Mouse (Mus musculus) erythroblast, embryonic 14.5 days (primary cell): ENCODE measurements at regions not wholly inside any gene's neighbourhood (a gene's known extent, or its start where the extent isn't known, plus 50 kb on each side); places are given as distances from the start of the nearest gene placed in this dataset.

ENCODE experiments used
- H3K27me3 ChIP-seq: 2 replicates; pipeline ENCODE4 v1.6.1; 2012; ENCODE audit warnings: inconsistent platforms; ENCODE audit not compliant: control insufficient read depth
- H3K36me3 ChIP-seq: 2 replicates; pipeline ENCODE4 v1.6.1; 2012; ENCODE audit warnings: mild to moderate bottlenecking, inconsistent platforms; ENCODE audit not compliant: control insufficient read depth
- H3K4me1 ChIP-seq: 2 replicates; pipeline ENCODE4 v1.6.1; 2012; ENCODE audit warnings: inconsistent platforms; ENCODE audit not compliant: control insufficient read depth
- H3K4me3 ChIP-seq: replicated peaks from 2 replicates; pipeline ENCODE3; 2012; ENCODE audit warnings: moderate library complexity, mild to moderate bottlenecking, inconsistent platforms
- H3K9me3 ChIP-seq: 2 replicates; pipeline ENCODE4 v1.6.1; 2012; ENCODE audit warnings: low read length, inconsistent platforms, mixed read lengths; ENCODE audit not compliant: control insufficient read depth
- GATA1 ChIP-seq: IDR thresholded peaks from 2 replicates; pipeline ENCODE4 v1.6.1; 2012; ENCODE audit warnings: low read length, inconsistent platforms, mixed read lengths
- TAL1 ChIP-seq: IDR thresholded peaks from 3 replicates; pipeline ENCODE4 v1.6.1; 2012; ENCODE audit warnings: low read length, inconsistent platforms, mixed read lengths

DNA sequence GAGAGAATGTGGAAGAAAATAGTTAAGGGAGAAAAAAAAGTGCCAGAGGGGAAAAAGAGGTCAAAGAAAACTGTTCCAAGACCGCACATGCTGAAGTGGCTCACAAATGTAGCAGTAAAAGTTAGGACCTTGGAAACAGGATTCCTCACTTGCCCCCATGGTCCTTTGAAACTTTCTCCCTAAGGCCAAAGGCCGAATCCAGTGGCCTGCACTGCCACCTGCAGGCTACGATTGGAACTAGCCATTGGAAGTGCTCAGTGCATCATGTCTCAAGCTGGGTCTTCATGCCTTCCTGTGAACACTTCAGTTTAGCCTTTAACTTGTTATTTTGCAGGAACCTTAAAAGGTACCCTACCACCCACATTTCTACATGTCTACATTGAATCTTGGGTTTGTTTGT, 56.3 kb upstream of the Mctp2 start:
- Histone ChIP-seq H3K4me1 (no peaks in the 10 kb centered on the region), H3K27me3 (no peaks in the 10 kb centered on the region), H3K36me3 (no peaks in the 10 kb centered on the region), H3K9me3 (no peaks in the 10 kb centered on the region), H3K4me3 (no peak overlapping the region)
- TF ChIP-seq GATA1: no peak
- TF ChIP-seq TAL1: no peak

DNA sequence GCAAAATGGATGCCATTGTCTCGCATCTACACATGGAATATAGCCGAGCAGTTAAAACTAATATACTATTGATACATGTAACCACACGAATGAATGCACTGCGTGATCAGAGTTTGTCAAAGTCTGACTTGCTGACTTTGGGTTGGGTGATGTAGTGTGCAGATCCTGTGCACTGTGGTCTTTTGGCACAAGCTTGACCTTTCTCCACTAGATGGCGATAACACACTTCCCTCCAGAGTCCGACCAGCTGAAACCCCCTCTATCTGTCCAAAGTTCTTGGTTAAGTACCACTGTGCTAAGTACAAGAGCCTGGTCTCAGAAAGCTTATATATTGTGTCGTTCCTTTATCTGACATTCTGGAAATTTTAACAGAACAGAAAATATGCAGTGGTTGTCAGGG, 84.9 kb upstream of the Mctp2 start:
- Histone ChIP-seq H3K9me3 (no peaks in the 10 kb centered on the region), H3K36me3 (no peaks in the 10 kb centered on the region), H3K27me3 (no peaks in the 10 kb centered on the region), H3K4me3 (no peak overlapping the region), H3K4me1 (no peaks in the 10 kb centered on the region)
- TF ChIP-seq TAL1 (no peak), GATA1 (no peak)

GRCm38 (mm10) chr7:72400056-72400455, 93.6 kb upstream of the Mctp2 start:
- no peaks in the 10 kb centered on the region for H3K9me3 ChIP-seq
- H3K27me3 ChIP-seq: no peaks in the 10 kb centered on the region
- no peaks in the 10 kb centered on the region for H3K36me3 ChIP-seq
- TF ChIP-seq TAL1 (no peak), GATA1 (no peak)
- no peaks in the 10 kb centered on the region for H3K4me1 ChIP-seq
- no peak overlapping the region for H3K4me3 ChIP-seq

- TF ChIP-seq GATA1 (no peak), TAL1 (no peak)
- Histone ChIP-seq H3K4me1 (no peaks in the 10 kb centered on the region), H3K27me3 (no peaks in the 10 kb centered on the region), H3K9me3 (no peaks in the 10 kb centered on the region), H3K4me3 (no peak overlapping the region), H3K36me3 (no peaks in the 10 kb centered on the region)
Observed at GRCm38 (mm10) chr7:72406131-72406530, 99.7 kb upstream of the Mctp2 start.

DNA sequence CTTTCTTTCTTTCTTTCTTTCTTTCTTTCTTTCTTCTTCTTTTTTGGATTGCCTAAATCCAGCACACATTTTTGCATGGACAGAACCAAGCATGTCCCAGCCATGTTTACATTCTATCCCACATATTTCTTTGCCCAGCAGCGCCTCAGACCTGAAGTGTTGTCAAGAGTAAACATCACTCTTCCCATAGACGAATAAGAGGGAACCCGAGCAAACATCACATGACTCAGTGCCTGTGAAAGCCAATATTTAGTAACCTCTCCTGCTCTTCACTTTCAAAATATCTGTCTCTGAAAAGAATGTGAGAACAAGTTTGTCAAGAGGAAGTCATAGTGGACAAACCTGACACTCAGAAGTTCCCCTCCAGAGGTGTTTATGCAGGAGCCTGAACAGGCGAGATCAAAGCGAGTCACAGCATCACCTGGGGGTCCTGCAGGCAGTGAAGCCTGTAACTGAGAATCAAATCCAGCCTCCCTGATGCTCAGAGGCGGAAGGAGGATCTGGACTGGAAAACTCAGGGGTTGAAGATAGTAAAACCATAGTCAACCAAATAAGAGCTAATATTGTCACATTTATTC, 102.1 kb upstream of the Mctp2 start:
- H3K4me1 ChIP-seq: no peaks in the 10 kb centered on the region
- H3K27me3 ChIP-seq: no peaks in the 10 kb centered on the region

DNA sequence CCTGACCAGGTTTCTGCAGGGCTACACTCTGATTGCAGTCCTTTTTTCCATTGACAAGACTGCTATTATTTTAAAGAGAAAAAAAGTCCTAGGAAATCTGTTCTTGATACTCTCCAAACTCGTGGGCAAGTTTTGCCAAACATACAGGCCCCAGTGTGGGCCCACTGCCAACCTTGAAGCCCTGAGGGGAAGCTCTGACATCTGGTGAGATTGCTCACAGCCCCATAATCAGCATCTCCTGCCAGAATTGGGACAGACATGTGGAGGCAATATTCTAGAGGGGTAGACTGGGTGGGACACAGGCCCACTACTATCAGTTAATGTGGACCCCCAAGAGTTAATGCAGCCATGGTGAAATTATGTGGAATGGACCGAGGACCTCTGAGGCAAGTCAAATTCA, 132.1 kb upstream of the Mctp2 start:
- H3K9me3 ChIP-seq: no peaks in the 10 kb centered on the region
- no peaks in the 10 kb centered on the region for H3K27me3 ChIP-seq
- TF ChIP-seq GATA1 (no peak), TAL1 (no peak)
- no peak overlapping the region for H3K4me3 ChIP-seq
- no peaks in the 10 kb centered on the region for H3K36me3 ChIP-seq
- no peaks in the 10 kb centered on the region for H3K4me1 ChIP-seq

More for the DNA sequence above, 102.1 kb upstream of the Mctp2 start:
- H3K9me3 ChIP-seq: no peaks in the 10 kb centered on the region
- no peaks in the 10 kb centered on the region for H3K36me3 ChIP-seq
- H3K4me3 ChIP-seq: no peak overlapping the region
- no peak for TF ChIP-seq TAL1
- TF ChIP-seq GATA1: no peak

DNA sequence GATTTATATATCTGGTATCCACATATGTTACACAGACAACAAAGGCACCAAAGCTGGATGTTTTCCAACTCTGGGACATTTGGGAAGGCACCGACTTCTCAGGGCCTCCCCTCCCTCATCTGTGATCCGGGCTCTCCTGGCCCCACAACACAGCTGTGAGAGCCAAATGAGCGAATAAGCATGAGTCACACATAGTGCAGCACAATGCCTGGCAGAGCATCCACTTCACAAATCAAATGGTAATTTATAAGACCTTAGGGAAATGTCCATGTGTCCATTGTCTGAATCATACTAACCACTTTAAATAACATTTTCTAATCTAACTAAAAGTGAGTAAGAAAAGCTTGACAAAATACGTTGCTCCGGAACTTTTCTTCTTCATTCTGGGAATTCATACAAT, 135.6 kb upstream of the Mctp2 start:
- TF ChIP-seq TAL1 (no peak), GATA1 (no peak)
- Histone ChIP-seq H3K27me3 (no peaks in the 10 kb centered on the region), H3K4me3 (no peak overlapping the region), H3K36me3 (no peaks in the 10 kb centered on the region), H3K4me1 (no peaks in the 10 kb centered on the region), H3K9me3 (no peaks in the 10 kb centered on the region)

DNA sequence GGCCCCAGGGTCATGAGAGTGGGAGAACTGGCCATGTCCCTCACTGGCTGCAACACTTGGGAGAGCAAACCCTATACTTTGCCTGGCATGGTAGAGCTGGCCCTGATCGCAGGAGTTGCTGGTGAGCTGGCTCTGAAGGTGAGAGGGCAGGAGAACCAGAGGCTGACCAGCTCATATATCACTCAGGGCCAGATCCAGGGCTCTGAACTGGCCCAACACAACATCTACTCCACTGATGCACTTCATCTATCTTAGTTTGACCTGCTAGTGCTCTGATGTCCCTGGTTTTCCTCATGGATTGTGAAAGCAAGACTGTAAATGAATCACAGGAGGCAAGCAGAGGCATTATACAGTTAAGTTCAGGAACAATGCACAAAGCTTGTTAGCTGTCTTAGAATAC, 137.6 kb upstream of the Mctp2 start:
- no peaks in the 10 kb centered on the region for H3K36me3 ChIP-seq
- H3K9me3 ChIP-seq: no peaks in the 10 kb centered on the region
- no peaks in the 10 kb centered on the region for H3K27me3 ChIP-seq
- no peak overlapping the region for H3K4me3 ChIP-seq
- H3K4me1 ChIP-seq: no peaks in the 10 kb centered on the region
- TF ChIP-seq TAL1 (no peak), GATA1 (no peak)

- Histone ChIP-seq H3K9me3 (no peaks in the 10 kb centered on the region), H3K4me3 (no peak overlapping the region), H3K27me3 (no peaks in the 10 kb centered on the region), H3K36me3 (no peaks in the 10 kb centered on the region), H3K4me1 (no peaks in the 10 kb centered on the region)
- TF ChIP-seq GATA1: no peak
- no peak for TF ChIP-seq TAL1
Observed at GRCm38 (mm10) chr7:72444792-72445191, 138.4 kb upstream of the Mctp2 start.

- Histone ChIP-seq H3K36me3 (no peaks in the 10 kb centered on the region), H3K4me1 (no peaks in the 10 kb centered on the region), H3K9me3 (no peaks in the 10 kb centered on the region), H3K4me3 (no peak overlapping the region), H3K27me3 (no peaks in the 10 kb centered on the region)
- no peak for TF ChIP-seq TAL1
- no peak for TF ChIP-seq GATA1
Observed at GRCm38 (mm10) chr7:72446911-72447310, 140.5 kb upstream of the Mctp2 start.
